Mouse (Mus musculus): ENCODE data around the gene Smco3. TPM values are rescaled to one million over a fixed set of nuclear protein-coding genes. Genes with fewer than 3 reads are reported as not detected.

Smco3 gene
- polyA plus RNA-seq, 1 experiment from 2014 or later: 2.6 TPM

Small RNA genes within 50 kb of the gene (microRNA-seq; reads per million reads assigned to microRNA genes)
- not detected for gene Gm44364

Other genes starting within 250 kb of the Smco3 start
- 32.8 and 42.1 TPM in 2 replicates for gene Plbd1, start 173.5 kb downstream of the Smco3 start, polyA plus RNA-seq (2015; fragmentation: Nextera tagmentation; extraction: Ambion mirVana)
- gene Gucy2c, start 53.7 kb downstream of the Smco3 start, polyA plus RNA-seq (2015; fragmentation: Nextera tagmentation; extraction: Ambion mirVana): 91.5 and 109 TPM in 2 replicates
- 0.40 and 0.49 TPM in 2 replicates for gene Hist4h4, start 31.0 kb downstream of the Smco3 start, polyA plus RNA-seq (2015; fragmentation: Nextera tagmentation; extraction: Ambion mirVana)
- 217 and 222 TPM in 2 replicates for gene H2afj, start 27.2 kb downstream of the Smco3 start, polyA plus RNA-seq (2015; fragmentation: Nextera tagmentation; extraction: Ambion mirVana)
- 0.65 and 0.93 TPM in 2 replicates for gene BC049715, start 7.8 kb downstream of the Smco3 start, polyA plus RNA-seq (2015; fragmentation: Nextera tagmentation; extraction: Ambion mirVana)
- 82.1 and 82.3 TPM in 2 replicates for gene Wbp11, start 7.2 kb downstream of the Smco3 start, polyA plus RNA-seq (2015; fragmentation: Nextera tagmentation; extraction: Ambion mirVana)
- gene Art4, start 22.3 kb upstream of the Smco3 start, polyA plus RNA-seq (2015; fragmentation: Nextera tagmentation; extraction: Ambion mirVana): 2.8 and 3.1 TPM in 2 replicates
- gene Mgp, start 40.4 kb upstream of the Smco3 start, polyA plus RNA-seq (2015; fragmentation: Nextera tagmentation; extraction: Ambion mirVana): 93.4 and 97.1 TPM in 2 replicates
- gene Erp27, start 86.7 kb upstream of the Smco3 start, polyA plus RNA-seq (2015; fragmentation: Nextera tagmentation; extraction: Ambion mirVana): 23.9 and 28.7 TPM in 2 replicates
- gene Pde6h, start 88.4 kb upstream of the Smco3 start, polyA plus RNA-seq (2015; fragmentation: Nextera tagmentation; extraction: Ambion mirVana): 0.40 TPM in 1 of 2 replicates, not detected in the other
- gene Arhgdib, start 106.4 kb upstream of the Smco3 start, polyA plus RNA-seq (2015; fragmentation: Nextera tagmentation; extraction: Ambion mirVana): 42.1 and 44.0 TPM in 2 replicates